Mouse (Mus musculus): ENCODE results near the gene Astn1. TPM values are rescaled to one million over a fixed set of nuclear protein-coding genes. Genes with fewer than 3 reads are reported as not detected.

Astn1 gene
- total RNA-seq, 2 experiments from 2014 or later = 4.8 to 6.4 TPM

DNA sequence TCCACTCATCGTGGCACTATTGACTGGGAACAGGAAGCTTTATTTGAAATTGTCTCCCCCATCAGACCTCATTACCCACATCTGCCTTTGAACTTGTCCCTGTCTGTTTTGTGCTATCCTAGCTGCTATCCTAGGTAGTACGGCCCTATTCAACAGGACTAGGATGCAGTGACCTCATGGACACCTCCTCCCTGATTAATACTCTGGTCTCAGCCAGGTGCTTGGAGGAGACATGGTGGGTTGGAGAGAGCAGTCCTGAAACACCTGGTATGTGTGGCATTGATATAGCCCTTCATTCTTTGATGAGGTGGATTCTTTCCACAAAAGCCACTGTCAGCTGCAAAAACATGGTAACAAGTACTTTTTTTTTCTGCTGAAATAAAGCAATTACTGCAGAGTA is 52.1 kb downstream of the Astn1 start:
- no peak for DNase-seq

DNA sequence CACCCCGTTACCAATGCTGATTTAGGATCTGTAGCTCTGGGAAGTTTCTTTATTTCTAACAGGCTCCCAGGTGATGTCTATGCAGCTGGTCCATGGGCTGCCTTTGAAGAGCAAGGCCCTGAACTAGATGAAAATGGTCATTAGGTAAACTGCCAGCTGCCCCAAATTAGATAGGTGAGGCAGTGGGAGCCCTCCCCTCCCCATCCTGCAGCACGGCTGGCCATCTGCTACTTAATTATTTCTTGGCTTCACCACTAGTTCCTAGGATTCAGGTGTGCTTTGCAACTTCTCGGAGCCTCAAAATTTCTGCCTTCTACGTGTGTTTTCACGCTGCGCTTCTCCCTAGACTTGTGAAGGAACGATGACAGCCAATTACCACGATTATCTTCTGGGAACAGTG is 59.4 kb downstream of the Astn1 start:
- no peak for DNase-seq

DNA sequence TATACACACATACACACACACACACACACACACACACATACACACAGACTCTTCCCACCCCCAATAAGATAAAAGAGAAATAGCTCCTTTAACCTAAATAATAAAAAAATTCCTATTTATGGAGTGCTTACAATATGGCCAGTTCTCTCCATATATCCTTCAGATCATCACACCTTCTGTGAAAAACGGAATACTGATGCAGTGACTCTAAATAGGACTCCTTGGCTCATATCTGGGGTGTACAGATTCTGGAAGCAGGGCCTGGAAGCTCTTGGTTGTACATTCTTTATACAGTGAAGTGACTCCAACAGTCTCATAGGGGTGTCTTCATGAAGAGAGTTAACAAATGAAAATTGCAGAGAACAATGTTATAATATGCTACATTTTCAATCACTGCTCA is 60.7 kb downstream of the Astn1 start:
- DNase-seq = no peak

DNA sequence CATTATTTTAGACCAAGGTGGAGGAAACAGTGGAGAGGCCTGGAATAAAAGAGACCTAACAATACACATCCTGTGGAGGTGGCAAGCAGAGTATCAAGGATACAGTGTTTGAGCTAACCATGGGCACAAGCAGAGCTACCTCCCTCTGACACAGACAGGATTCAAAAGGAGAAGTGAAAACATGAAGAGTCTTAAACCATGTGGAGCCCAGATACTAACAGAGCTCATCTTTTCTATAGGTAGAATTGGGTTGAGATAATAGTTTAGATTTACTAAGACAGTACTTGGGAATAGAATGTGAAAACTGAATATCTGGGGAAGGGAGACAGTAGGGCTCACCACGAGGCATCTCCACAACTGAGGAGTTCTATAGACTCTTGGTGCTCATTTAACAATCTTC is 84.0 kb downstream of the Astn1 start:
- no peak for DNase-seq

DNA sequence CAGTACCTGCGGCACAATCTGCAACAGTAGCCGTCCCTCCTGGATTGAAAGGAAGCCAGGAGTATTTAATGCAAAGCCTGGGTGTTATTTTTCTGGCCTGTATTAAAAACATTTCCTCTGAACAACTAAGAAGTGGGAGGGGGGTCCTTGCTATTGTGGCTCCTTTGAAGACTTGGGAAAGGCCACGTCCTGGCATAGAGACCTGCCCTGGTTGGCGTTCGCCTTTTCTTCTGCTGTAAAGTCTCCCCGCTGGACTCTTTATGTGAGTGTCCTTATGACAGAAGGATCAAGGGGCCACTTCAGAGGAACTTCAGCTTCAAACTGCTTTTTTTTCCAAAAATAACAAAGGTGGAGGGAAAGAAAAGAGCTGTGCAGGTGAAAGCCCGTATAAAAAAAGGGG is 85.9 kb downstream of the Astn1 start:
- no peak for DNase-seq

DNA sequence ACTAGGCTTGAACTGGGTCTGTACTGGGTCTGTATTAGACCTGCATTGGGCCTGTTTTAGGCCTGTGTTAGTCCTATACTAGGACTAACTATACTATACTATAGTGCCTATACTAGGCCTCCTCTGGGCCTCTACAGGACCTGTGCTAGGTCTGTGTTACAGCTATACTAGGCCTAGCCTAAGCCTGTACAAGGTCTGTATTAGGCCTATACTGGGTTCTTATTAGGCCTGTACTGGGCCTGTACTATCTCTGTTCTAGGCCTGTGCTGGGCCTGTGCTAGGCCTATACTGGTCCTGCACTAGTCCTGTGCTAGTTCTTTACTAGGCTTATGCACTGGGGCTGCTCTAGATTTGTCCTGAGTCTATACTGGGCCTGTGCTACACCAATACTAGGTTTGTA is 90.6 kb downstream of the Astn1 start:
- no peak for DNase-seq

DNA sequence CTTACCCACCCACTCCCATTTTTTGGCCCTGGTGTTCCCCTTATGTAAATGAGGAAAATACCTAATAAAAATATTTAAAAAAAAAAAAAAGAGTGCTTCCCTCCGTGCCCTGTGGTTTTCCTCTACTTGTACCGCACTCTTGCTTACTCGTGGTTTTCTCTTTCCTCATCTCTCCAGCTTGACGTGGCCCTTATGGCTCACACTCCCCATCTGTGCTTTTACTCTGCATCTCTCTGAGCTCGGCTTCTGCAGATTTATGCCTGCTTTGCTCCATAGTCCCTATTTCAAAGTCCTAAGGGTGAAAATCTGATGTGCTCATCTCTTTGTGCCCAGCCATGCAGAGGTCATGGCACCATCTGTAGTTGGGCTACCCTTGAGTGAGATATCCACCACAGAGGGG is 91.5 kb downstream of the Astn1 start:
- DNase-seq = no peak

DNA sequence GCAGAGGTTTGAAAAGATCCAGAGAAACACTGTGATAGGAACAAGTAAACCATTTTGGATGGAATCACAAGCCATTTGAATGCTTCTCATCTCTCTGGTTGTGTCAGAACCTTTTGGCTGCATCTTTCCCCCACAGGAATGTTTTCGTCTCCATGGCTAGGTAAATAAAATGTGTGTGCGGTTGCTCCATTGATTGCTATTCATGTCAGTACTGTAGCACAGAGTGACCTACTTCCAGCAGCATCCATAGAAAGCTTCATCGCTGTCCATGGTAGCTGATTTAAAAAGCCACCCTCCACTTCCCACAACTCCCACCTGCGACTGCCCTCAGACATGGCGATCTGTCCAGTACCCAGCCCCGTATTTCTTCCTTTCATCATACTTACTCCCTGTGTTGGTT is 101.9 kb downstream of the Astn1 start:
- DNase-seq = no peak

DNA sequence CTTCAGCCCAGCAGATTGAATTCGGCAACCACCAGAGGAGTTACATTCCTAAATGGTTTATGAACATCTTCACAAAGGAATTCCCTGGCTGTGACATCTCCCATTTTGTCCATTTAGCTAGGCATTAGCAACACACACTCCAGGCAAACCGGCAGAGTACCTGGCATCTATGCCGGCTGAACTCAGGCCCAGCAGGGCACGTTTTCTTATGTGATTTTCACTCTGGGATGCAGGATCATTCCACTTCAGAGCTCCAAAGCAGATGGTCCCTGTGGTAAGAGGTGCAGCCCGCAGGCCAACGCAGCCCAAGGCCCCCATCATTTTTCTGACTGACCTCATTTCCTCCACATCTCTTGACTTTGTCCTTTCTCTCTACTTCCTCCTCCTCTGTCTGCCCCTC is 103.2 kb downstream of the Astn1 start:
- DNase-seq = no peak

DNA sequence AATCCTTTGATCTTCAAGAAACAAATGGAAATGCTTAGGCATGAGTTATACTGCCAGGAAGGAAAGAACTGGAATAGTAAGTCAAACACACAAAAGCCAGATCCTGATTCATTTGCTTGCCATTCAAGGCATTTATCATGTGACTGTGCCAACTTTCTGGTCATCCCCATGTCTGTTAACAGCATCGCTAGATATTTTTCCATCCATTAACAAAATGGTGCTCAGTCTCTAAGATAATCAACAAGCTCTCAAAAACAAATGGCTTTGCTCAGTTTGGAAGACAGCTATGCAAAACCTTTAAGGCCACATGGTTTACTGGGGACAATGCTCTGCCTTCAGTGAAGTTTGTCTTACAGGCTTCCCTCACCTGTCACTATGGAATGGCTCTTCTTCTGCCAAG is 115.8 kb downstream of the Astn1 start:
- peak; percentile 2 to 9 for DNase-seq

DNA sequence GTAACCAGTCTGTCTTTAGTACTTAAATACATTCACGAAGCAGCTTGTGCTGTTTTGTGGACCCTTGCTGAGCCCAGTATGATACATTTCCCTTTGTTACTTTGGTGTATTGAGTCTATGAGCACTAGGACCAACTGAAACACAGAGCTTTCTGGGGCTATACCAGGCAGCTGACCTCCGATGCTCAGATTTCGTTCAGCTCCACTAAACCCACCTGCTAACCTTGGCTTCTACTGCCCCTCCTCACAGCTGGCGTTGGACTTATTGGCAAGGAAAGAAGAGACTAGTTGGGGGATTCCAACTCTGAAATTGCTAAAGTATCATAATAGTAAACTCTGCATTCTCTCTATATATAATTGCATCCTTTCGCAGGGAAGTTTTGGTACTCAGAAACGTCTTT is 118.2 kb downstream of the Astn1 start:
- no peak for DNase-seq

DNA sequence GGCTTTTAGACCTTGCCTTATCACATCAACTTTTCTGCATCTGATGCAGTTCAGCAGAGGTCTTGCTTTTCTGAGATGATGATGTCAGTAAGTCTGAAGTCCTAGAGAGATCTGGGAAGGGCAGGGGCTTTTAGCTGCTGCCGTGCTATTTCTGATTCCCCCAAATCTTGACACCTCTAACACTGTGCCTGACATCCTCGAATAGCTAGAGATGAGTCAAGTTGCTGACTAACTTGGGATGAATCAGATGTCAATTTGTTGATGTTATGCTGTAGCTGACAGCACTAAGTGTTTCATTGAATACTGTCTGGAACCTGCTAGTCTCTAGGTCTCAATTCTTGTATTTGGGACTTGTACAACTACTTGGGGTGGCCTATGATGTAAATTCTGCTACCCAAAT is 121.7 kb downstream of the Astn1 start:
- no peak for DNase-seq

DNA sequence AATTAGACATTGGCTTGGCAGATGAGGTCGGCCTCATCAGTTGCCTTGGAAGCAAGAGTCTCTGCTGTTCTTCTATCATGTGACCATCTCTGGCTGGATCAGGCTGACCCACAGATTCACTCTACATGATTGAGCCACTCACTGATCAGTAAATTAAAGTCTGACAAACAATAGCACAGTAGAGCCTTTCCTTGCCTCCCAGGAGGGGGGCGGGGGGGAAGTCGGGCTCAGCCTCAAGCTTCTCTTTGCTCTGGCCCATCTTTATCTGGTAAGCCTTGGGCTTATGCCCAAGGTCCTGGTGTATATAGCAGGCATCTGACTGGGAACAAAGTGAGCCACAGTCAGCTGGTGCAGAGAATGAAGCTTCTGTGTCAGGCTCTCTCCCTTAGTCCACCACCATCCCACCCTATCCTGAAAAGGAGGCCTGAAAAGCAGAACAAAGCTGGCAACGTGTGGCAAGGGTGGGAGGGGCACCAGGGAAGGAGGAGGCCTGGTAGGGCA is 127.5 kb downstream of the Astn1 start:
- DNase-seq = peak; percentile 41 to 64

DNA sequence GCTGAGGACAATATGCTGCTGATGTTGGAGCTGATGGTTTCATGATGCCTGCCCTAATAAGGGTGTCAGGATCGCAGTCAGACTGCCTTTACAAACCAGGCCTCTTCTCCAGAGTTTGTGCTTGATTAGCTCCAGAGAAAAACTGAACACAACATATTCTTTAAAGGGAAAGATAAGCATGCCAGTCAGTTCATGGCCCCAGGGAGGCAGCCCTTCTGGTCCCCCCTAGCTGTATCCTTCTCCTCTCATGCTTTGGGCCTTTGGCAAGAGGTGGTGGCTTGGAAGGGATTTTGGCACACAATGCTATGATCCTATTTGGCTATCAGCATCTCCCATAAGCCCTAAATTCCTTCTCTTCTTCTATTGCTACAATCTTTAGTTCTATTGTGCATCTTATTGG is 128.1 kb downstream of the Astn1 start:
- DNase-seq = no peak

DNA sequence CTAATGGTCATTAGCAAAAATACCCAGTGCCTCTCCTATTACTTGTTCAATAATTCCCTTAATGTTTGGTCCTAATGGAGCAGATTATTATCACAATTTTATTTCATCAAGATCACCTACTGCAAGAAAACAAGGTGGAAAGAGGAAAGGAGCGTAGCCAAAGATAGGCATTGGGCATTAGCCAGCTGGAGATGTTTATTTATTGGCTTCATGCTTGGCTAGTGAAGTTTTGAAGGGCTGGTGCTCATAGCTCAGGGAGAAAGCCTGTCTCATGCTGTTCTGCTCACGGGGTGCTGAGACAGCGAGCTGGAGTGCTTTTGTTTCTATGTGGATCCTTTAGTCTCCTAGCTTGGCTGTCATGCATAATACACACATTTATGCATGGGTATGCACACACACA is 131.2 kb downstream of the Astn1 start:
- DNase-seq = no peak

DNA sequence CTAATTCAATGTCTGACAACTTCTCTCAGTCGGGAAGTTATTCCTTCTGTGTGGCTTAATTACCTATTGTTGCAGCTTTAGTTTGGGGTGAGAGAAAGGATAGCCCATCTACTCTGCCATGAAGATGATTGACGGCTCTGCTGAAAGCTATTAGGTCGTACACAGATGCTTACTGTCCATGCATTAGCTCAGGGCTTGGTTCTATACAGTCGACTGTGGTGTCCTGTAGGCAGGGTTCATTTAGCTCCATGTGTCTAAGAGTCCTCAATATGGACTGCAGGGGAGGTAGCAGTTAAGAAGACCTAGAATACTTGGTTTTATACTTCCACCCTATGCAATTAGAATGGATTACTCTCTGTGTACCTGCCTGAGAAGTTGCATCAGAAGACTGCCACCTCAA is 138.1 kb downstream of the Astn1 start:
- DNase-seq = no peak

DNA sequence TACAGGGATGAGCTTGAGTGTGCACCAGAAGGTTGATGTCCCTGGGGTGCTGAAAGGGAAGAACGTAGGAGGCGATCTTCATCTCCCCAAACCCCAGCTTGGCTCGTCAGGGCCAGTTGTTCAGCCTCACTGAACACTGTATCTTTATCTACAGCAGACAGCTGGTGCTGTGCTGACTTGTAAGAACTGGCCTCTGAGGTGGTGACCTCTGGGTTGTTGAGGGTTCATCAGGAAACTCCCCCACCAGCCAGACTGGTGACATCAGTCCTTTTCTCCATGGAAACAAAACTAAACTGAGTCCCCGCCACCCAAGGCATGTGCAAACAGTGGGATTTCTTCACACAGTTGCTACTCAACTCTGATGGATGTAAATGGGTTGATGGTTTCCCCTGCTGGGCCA is 138.9 kb downstream of the Astn1 start:
- no peak for DNase-seq

DNA sequence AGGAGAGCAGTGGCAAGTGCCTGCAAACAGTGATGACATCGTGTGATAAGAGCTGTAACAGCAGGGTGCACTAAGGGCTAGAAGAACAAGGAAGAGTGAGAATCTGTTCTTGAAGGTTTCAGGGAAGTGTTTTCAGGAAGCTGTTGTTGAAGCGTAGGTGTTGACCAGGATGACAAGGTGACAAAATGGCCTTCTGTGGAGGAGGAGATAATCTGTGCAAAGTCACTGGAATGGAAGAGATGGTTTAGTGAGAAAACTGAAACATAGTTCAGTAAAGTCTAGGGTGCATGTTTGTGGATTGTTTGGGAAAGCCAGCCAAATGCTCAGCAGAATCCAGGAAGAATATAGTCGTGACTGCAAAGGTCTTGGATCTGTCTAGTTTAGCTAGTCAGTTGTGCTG is 145.5 kb downstream of the Astn1 start:
- no peak for DNase-seq

DNA sequence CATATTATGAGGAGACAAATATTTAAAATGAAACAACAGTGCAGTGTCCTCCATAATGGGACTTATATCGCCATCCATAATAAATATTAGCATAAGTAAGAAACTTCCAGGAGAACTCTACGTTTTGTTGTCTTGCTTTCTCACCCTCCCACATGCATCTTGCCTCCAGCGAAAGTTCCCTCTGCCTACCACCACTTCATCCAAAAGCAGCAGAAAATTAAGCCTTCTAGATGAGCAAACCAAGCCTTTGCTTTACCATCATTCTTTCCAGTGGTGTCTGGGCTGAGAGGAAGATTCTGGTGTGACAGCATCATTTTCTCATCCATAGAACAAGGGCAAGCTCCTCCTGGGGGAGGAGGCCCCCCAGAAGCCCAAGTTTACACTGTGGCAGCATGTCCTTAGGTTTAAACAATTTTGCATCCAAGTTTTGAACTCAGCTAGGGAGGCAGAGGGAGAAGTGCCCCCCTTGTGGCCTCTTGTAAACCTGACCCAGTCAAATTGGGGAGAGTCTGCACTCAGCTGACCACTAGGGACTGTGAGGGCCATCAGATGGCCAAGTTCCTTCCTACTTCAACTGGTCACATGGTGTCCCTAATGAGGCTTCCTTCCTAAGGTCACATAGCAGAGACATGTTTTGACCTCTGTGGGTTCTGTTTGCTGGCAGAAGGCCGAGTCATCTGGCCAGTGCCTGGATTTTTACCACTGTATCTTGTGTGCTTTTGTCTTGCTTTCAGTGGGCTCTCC is 147.2 kb downstream of the Astn1 start:
- DNase-seq = peak; percentile 3 to 10

DNA sequence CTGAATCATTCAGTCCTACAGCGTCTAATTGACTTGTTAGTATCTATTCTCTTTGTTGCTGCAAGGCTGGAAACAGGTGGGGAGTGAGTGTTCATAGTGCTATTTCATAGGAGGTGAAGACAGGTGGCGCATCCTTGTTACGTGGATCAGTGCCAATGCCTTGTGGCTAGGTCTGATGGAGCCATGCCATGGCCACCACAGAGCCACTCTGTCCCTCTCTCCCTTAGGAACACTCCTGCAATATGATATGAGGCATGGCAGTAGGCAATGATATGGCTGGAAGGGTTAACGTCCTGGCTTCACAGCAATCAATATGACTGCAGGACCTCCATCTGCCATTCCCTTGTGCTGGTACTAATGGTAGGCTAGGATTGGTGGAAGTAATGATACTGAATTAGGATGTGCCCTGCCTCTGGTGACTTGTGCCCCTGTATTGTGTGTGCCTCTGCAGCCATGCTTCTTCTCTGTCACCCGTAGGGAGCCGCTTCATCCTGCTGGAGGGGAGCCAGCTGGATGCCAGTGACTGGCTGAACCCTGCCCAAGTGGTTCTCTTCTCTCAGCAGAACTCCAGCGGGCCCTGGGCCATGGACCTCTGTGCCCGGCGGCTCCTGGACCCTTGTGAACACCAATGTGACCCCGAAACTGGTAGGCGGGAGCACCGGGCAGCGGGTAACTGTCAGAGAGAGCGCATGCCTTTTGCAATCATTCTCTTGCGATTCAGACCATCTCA is 148.6 kb downstream of the Astn1 start:
- peak in 1 of 2 experiments; percentile 10 for DNase-seq

DNA sequence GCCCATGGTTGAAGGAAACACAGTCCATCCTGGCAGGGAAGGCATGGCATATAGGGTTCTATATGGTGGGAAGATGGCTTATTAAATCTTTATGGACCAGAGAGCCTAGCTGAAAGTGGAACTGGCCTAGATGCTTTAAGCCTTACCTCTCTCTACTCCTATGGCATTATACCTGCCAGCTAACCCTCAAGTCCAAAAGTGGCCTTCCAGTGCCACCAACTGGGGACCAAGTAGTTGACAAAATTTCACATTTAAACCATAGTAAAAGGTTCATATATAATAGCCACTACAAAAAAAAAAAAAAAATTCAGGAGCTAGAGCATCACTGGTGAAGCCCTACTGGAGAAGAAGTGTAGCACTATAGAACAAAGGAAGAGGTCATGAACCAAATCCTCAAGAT is 150.0 kb downstream of the Astn1 start:
- DNase-seq = no peak

DNA sequence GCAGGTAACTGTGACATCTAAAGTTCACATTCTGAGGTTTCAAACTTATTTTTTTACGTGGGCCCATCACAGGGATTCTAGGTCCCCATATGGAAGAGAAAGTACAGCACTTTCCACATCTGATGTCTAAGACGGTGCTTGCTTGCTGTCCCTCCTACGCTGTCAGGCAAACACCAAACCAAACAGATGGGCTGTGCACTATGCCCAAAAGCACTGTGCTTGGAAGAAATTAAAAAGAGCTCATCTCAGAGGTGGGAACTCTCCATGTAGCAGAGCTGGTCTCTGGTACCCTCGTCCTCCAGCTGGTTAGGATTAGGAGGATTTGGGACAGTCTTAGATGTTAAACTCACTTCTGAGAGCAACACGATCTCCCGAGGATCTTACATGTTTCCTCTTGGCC is 150.6 kb downstream of the Astn1 start:
- DNase-seq = no peak

DNA sequence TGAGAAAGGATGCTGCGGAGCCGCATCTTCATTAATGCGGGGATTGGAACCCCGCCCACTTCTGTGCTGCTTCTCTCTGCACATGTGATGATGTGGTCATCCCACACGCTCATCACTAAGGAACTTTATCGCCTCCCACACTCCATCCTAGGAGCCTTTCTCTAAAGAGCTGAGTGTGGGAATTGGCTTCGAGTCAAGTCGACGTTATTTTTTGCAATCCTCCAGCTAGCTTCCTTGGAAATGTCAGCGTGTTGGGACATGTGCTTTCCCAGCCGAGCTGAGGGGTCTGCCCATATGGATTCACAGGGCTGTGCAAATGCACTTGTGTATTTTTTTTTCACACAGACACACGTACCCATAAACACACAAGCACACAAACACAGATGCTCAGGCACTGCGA is 151.5 kb downstream of the Astn1 start:
- DNase-seq = no peak

DNA sequence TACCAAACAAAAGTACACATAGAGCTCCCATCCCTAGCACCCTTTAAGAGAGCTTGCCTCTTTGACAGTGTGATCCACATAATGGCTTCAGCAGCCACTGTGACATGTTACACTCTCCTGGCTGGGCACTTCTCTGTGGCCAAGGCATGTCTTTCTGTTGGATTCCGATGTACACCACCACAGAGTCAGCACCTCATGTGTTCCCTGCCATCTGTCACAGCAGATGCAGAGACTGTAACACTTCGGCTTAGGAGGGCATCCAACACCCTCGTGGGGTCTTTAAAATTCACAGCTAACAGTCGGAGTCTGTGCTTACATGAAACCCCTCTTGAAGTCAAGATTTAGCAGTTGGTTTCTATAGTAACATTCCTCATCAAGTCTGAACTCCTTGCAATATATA is 154.5 kb downstream of the Astn1 start:
- DNase-seq = no peak

Measured in adrenal gland, postnatal 36 days (tissue).